Mouse (Mus musculus): ENCODE data around the gene Nek6. TPM values are rescaled to one million over a fixed set of nuclear protein-coding genes. Genes with fewer than 3 reads are reported as not detected.
A peak's percentile ranks its signal among the peaks of the same experiment; 100 is the strongest.

The Nek6 gene
- total RNA-seq, 2 experiments from 2014 or later = 7.9 to 9.1 TPM

GRCm38 (mm10) chr2:38534241-38534940 lies 22.9 kb downstream of the Nek6 start:
- DNase-seq = no peak
- intact Hi-C loops (cut with DNase I) = no loop called here

DNA sequence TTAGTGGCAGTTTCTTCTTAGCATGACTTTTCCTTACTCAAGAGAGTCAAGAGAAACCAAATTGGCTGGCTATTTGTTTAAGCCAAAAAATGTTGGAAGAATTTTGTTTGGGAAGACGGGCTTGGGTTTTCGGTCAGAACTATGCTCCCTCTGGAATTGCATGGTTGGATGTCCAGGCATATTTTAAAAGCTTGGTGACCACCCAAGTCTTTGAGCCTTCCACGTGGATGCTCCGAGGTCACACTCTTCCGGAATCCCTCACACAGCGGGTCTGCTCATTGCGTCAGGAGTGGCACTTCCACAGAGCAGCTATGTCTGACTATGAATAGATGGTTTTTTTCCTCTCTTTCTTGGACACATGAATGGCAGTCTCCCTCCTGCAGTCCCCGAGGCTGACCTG lies 23.6 kb downstream of the Nek6 start:
- intact Hi-C loops (cut with DNase I) = no loop called here
- no peak for DNase-seq

- no peak for DNase-seq
- intact Hi-C loops (cut with DNase I) = no loop called here
Observed at GRCm38 (mm10) chr2:38535521-38536220, 24.2 kb downstream of the Nek6 start.

- DNase-seq = no peak
- intact Hi-C loops (cut with DNase I) = no loop called here
Observed at GRCm38 (mm10) chr2:38536331-38536731, 24.9 kb downstream of the Nek6 start.

DNA sequence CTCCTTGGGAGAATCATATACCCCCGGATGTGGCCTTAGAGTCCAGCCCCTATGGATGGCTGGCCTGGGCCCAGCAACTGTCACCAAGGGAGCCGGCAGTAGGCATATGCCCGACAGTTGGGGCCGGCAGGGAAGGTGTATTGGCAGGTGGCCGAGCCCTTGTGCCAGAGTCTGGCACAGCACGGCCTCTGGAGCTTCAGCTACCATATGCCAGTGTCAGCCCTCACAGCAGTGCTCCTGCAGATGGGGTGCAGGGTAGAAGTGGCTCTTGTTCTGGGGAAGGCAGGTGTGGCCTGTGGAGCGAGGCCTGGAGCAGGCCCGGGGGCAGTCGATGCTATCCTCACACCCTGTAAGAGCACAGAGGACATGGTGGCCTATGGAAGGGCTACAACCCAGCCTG lies 28.2 kb downstream of the Nek6 start:
- intact Hi-C loops (cut with DNase I) = no loop called here
- no peak for DNase-seq

GRCm38 (mm10) chr2:38540666-38541065 lies 29.2 kb downstream of the Nek6 start:
- no peak for DNase-seq
- intact Hi-C loops (cut with DNase I) = no loop called here

GRCm38 (mm10) chr2:38541101-38541500 lies 29.7 kb downstream of the Nek6 start:
- no peak for DNase-seq
- intact Hi-C loops (cut with DNase I) = no loop called here

GRCm38 (mm10) chr2:38541570-38541969 lies 30.1 kb downstream of the Nek6 start:
- intact Hi-C loops (cut with DNase I) = no loop called here
- DNase-seq = no peak

GRCm38 (mm10) chr2:38542366-38542765 lies 30.9 kb downstream of the Nek6 start:
- DNase-seq = no peak
- intact Hi-C loops (cut with DNase I) = no loop called here

- no peak for DNase-seq
- intact Hi-C loops (cut with DNase I) = no loop called here
Observed at GRCm38 (mm10) chr2:38543158-38543557, 31.7 kb downstream of the Nek6 start.

GRCm38 (mm10) chr2:38544341-38544740 lies 32.9 kb downstream of the Nek6 start:
- intact Hi-C loops (cut with DNase I) = no loop called here
- no peak for DNase-seq

DNA sequence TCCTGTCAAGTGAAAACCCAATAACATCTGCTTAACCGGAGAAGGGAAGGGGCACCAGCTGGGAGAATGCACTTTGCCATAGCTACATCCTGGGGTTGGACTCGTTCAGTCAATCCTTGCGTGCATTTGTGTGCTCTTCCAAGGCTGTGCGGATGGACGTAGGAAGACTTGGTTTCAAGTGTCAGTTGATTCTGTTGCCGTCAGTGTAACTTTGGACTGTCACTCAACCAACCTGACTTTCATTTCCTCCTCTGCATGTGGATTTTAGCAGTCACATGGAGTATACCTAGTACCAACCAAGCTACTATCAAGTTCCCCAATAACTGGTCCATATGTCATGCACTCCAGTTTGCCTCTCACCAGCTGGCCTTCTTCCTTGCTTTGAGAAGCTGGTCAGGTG lies 33.5 kb downstream of the Nek6 start:
- intact Hi-C loops (cut with DNase I) = loop anchor here (5.0 kb wide), 1 partner anchor 113 kb away; no protein-coding TSS in a partner anchor
- DNase-seq = no peak

DNA sequence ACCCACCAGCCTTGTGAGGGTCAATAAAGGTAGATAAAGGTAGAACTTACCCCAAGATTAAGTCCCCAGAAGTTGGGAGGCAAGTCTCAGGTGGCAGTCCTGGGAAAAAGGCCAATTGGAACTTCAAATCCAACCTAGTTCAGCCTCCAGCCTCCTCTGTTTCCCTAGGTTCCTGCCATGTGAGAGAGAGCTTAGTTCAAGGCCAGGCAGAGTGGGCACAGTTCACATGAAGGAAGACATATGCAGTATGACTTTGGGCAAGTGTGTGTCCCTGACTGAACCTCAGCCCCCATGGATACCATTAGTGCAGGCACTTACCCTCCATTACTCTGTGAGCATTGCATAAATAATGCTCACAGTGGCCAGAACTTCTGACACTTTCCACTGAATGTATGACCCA lies 34.3 kb downstream of the Nek6 start:
- no peak for DNase-seq
- intact Hi-C loops (cut with DNase I) = loop anchor here (5.0 kb wide), 1 partner anchor 113 kb away; no protein-coding TSS in a partner anchor

DNA sequence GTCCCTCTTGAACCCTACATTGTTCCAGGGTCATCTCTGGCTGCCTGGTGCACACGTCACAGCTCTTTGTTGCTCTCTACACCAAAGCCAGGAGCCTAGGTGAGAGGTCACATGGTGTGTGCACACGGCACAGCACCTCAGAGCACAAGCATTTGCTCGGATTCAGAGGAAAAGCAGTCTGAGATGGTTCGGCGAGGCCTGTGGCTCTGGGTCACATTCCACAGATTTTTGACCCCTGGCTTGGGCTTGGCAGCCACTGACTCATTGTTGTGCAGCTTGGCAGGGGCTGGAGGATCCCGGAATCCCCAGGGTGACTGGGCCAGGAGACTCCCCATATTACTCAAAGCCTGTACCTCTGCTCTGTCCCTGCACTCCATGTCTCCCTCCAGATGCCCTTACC lies 34.8 kb downstream of the Nek6 start:
- intact Hi-C loops (cut with DNase I) = loop anchor here (5.0 kb wide), 1 partner anchor 114 kb away; no protein-coding TSS in a partner anchor
- DNase-seq = peak; percentile 68 to 76

DNA sequence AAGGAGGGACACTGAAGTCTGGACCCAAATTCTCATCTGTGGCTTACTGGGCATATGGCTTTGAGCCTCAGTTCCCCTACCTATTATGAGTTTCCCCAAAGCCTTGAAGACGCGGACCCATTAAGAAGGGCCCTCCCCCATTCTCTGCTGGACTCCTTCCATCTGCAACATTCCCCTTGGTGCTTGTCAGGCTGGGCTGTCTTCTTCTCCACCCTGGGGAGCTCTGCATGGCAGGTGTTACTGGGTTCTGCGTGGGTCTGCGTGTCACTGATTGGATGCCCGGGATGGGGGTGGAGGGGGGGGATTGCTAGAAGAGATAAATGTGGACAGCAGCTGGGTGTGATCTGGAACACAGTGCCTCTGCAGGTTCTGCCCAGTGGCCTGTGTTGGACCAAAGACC lies 35.3 kb downstream of the Nek6 start:
- DNase-seq = no peak
- intact Hi-C loops (cut with DNase I) = loop anchor here (5.0 kb wide), 1 partner anchor 114 kb away; no protein-coding TSS in a partner anchor

DNA sequence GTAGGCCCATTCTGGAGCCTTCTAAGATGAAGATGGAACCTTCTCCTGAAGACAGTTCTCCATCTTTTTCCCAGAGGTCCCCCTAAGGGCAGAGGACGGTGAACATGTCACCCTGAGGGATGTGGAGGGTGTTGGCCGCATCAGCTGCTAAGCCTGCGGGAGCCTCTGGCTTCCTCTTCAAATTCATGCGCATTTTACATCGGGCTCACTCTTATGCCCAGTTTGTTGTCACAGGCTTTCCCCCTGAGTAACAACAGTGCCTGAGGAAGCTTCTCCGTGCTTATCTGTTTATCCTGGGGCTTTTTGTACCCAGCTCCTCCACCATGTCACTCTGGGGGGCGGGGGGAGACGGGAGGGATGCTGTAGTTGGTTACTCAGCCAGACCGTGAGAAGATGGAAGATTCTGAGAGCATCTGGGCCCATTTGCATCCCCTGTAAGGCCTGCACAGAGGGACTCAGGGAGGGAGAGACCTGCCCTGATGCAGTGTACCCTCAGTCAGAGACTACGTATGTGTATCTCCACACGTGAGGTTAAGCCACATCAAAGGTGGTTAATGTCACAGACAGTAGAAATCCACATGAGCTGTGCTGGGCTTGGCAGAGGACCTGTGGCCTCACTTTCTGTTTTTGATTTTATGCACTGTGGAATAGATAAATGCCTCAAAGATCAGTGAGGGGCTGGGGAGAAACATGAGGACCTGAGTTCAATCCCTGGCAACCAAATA lies 36.5 kb downstream of the Nek6 start:
- no peak for DNase-seq
- intact Hi-C loops (cut with DNase I) = loop anchor here (5.0 kb wide), 1 partner anchor 116 kb away; no protein-coding TSS in a partner anchor

GRCm38 (mm10) chr2:38552004-38552443 lies 40.6 kb downstream of the Nek6 start:
- intact Hi-C loops (cut with DNase I) = no loop called here
- DNase-seq = no peak

- no peak for DNase-seq
- intact Hi-C loops (cut with DNase I) = no loop called here
Observed at GRCm38 (mm10) chr2:38554226-38554995, 43.0 kb downstream of the Nek6 start.

DNA sequence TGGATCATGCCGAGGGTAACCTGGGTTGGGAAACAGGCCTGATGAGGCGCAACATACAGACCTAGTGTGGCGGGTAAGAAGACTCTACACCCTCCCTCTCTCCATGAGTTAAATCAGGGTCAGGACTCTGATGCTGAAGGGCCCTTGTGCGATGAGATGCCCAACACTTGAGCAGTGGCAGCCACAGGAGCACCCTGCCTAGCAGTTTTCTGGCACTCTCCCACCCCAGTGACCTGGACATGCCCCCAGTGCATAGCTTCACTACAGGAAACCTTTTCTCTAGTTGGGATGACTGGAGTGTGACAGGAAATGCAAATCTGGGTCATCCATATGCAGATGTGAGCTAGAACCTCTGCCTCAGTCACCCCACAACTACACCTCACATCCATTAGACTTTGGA lies 44.2 kb downstream of the Nek6 start:
- intact Hi-C loops (cut with DNase I) = no loop called here
- DNase-seq = no peak

- DNase-seq = no peak
- intact Hi-C loops (cut with DNase I) = no loop called here
Observed at GRCm38 (mm10) chr2:38556721-38557120, 45.3 kb downstream of the Nek6 start.
